Mouse (Mus musculus) ES-CJ7 (cell line): ENCODE results near the gene Papss2.

Source experiments
- DNase-seq: peaks from one replicate; pipeline ENCODE4 v3.0.0; 2011; ENCODE audit warnings: low read depth, low spot score

Papss2 gene

DNA sequence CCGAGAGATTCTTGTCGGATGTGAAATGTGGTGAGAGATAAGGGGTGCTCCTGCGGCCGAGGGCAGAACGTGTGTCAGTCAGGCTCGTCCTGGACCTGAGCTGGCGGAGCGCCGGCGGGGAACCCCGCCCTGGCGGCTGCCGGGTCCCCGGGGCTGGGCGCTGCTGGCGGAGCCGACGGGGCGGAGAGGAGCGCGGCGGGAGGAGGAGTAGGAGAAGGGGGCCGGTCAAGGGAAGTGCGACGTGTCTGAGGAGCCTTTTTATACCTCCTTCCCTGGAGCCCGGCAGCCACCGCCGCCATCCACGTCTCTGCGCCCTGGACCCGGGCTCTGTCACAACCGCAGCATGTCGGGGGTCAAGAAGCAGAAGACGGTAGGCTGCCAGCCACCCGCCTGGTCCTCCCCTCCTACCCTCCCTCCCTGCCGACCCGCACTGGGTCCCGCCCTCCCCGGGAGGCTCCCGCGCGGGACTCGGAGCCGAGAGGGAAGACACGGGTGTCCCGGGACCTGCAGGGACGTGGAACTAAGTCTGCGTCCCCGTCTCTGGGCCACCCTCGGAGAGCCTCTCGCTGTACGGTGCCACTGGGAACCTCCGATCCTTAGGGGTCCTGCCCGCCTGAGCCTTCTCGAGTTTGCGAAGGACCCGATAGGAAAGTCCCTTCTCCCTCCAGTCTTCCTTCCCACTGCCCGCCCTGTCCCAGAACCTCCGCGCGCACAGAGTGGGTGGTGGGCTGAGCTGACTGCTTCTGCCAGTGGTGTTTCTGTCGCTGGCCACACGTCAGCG, at the start of gene Papss2:
Papss2 (plus strand) TSS at position 285 of the 781 bp plus-strand sequence.
- peak; percentile 34 for DNase-seq

DNA sequence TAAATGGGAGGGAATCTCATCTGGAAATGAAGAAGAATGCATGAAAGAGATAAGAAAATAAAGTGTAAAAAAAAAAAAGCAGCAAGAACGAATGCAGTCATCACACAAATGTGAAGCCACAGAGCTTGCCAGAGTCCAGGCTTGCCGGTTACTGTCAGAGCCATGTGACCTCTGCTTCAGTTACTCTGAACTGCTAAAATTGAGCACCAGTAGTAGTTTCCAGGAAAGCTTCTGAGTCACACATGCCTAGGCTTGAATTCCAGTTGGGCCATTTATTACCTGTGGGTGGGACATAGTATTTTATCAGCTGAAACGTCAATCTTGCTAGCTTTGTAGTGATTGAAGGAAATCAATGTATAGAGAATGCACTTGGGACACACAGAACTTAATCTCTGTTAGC, 48.2 kb upstream of the Papss2 start:
- no peak for DNase-seq

DNA sequence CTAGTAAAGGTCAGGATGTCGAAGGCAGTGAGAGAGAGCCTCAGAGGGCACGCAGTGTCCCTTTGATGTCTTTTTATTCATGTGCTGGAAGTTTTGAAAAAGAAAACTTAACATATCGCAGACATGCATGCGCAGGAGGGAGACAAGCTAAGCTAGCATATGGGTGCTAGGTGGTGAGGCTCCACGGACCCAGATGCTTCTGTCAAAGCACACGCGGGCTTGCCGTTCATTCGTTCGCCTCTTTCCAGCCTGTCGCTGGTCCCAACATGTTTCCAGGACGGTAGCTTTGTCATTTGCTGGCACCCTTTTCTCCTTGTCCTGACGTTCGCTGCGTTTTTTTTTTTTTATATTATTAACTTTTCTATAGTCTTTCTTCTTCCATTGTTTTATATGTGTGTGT, 47.4 kb upstream of the Papss2 start:
- no peak for DNase-seq

DNA sequence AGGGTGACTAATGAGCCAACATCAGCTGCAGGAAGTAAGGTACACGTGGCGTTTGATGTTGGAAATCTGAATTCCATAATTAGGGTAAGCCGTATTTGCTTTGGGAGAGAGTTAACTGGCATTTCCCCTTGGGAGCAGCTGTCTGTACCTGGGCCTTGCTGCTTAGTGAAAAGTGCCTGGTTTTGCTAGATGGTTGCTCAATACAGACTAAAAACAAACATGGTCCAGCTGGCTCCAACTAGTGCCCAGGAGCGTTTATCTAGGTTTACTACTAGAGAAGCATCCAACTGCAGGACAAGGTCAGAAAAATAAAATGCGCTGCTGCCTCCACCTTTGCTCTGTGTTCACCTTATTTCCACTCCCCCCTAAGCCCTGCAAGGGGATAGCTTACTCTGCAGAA, 45.1 kb upstream of the Papss2 start:
- DNase-seq = no peak

DNA sequence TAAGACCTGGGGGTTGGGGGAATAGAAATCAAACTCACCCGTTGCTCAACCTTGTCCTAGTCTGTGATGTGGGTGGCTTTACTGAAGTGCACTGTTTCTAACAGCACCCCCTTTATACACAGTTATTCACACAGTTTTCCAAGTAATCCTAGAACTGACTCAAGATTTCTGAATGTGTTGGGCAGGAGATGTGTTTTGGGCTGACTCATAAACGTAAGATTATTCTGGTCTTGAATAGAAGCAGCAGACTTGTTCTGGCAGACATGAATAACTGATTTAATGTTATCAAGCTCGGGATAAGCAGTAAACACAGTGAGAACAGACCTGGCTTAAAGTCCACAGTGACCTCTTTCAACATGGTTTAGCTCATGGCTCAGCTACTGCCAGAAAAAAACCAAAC, 44.1 kb upstream of the Papss2 start:
- no peak for DNase-seq

DNA sequence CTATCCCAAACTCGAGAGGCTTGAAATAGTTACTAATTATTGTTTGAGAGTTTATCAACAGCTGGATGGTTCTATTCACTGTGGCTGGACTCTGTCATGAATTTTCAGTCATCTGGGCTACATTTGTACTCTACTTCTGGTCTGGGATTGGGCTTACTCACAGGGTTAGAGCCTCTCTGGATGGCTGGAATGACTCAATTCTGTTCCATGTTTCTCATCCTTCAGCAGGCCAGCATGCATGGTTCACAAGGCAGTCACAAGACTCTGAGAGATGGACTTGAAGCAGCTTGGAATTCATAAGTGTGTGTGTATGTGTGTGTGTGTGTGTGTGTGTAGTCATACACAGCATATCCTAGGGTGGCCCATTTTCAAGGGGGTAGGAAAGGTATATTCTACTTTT, 43.5 kb upstream of the Papss2 start:
- no peak for DNase-seq

DNA sequence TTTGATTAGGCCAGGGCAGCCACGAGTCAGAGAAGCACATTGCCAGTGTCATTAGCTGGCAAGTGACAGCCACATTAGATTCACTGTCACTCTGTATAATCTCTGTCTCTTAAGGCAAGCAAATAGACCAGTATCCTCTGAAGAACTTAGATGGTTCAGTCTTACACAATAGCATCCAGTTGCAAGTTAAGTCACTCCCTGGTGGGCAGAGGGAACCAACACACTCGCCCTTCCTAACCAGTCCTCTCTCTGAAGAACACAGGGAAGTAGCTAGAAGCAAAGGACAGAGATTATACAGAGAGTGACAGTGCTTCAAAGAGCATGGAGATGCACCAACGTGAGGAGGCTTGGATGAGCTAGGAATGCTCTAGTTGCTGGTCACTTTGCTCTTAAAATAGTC, 42.3 kb upstream of the Papss2 start:
- DNase-seq = no peak

DNA sequence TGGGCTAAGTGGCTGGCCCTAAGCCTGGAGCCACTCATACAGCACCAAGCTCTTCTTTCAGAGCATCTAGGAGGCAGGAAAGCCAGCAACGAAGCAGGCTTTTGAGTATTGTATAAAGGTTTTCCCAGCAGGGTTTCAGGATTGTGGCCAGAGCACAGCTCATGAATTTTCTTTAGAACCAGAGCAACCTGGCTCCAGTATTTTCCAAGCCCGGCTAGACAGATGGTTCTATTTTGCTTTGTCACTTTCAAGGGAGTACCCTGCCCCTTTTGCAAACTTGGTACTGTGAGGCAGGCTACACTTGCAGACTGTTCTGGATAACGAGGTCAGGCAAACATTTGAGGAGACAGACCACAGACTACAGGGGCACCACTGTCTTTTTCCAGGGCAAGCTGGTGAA, 40.3 kb upstream of the Papss2 start:
- no peak for DNase-seq

DNA sequence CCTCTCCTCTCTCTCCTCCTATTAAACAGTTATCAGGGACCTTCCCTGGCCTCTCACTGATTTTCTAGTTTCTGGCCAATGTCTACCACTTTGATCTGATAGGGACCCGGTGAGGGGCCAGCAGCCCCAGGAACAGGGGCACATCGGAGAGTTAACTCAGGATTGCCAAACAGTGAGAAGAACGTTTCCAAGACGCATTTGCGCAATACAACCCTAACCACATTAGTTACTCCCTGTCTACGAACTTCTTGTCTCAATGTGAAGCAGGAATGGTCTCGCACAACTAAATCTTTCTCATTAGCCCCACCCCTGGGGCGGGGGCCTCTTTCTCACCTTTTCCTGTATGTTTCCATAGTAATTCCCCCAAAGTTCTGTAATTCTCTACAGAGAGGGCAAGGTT, 28.6 kb upstream of the Papss2 start:
- DNase-seq = no peak

DNA sequence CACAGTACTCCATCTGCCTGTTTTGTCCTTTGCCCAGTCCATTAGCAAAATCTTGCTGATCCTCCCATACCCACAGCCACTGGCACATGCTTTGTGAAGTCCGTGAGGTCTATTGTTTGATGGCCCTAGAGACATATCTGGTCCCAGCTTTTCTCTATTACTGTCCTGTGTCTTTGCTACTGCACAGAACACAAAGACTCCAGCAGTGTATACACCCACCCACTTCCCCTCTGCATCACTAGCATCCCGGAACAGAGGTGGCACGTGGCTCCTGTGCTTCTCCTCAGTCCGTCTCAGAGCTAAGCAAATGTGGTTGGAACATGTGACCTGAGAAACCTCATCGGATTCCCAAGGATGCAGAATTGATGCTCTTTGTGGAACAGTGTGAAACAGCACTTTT, 28.1 kb upstream of the Papss2 start:
- no peak for DNase-seq

DNA sequence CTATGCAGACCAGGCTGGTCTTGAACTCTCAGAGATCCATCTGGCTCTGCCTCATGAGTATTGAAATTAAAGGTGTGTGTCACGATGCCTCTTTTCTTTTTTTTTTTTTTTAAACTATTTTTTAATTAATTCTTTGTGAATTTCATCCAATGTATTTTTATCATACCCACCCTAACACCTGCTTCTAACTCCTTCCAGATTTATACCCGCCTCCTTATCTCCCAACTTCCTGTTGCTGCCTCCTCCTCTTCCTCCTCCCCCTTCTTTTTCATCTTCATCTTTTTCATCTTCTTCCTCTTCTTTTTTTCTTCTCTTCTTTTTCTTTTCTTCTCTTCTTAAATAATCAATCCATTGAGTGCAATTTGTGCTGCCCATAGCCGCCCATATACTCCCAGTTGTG, 27.1 kb upstream of the Papss2 start:
- no peak for DNase-seq

DNA sequence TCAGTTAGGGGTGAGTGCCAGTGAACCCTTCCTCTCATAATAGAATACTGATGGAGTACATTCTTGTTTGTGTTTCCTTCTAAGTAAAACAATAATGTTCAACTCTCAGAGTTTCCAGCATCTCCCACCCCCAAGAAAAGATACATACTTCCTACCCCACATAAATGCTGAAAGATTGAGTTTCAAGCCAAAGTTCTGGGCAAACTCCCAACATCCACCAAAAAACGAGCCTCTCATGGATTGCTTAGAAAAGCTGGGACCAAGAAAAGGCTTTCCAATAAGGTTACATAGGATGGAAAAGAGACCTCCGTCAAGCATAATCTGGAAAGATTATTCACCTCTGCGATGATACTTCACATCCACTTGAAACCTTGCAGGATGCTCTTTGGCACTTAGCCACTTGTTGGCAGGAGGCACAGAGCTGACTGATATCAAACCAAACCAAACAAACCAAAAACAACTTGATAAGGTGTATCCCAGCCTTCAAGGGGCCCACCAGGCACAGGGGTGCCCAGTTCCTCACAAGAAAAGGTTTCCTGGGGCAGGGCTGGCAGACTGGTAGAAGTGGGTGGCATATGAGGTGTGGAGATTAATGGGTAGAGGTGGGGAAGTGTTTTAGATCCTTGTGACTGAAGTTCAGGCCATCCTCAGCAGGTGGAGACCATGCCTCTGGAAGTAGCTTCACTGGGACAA, 26.5 kb upstream of the Papss2 start:
- no peak for DNase-seq

DNA sequence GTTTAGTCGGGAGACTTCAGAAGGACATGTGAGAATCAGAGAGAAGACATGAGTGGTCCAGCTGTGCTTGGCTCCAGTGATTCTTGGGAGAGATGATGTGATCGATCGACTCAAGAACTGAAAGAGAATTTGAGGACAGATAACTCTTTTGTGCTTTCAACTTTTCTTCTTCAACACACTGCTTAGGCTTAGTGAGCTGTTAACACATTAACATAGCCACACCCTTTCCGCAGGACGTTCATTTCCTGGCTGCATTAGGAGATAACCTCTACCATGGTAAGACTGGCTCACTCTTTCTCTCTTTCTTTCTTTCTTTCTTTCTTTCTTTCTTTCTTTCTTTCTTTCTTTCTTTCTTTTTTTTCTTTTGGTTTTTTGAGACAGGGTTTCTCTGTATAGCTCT, 25.9 kb upstream of the Papss2 start:
- no peak for DNase-seq

DNA sequence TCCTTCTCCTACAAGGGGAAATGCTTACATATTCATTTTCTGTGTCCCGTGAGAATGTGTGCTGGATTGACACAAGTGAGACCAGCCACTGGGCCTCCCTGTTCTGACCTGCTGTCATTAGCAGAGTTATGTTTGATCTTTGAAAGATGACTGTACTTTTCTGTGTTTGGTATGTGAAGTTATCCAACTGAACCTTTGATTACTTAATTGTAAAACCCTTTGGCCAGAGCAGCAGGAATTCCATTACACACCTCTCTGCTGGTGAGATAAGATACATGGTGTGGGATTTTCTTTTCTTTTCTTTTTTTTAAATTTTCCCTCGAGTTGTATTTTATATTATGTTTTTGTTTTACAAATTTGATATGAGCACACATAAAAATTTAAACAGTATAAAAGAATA, 23.4 kb upstream of the Papss2 start:
- no peak for DNase-seq

DNA sequence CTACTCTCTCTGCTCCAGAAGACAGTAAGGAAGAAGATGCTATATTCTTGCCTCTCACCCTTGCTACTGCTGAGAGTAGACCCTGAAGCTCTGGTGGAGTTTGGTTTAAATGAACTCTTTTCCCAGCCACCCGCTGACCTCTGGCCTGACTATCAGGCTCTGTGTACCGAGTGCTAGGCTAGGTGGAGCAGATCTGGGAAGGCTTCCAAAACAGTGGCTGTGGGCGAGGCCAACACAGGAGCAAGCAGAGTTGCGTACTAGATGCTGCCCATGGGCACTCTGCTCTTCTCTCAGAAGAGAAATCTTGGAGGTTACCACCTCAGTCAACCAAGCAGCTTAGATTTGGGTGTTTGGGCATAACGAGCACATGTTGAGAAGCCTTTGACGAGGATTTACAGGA, 22.3 kb upstream of the Papss2 start:
- DNase-seq = no peak

DNA sequence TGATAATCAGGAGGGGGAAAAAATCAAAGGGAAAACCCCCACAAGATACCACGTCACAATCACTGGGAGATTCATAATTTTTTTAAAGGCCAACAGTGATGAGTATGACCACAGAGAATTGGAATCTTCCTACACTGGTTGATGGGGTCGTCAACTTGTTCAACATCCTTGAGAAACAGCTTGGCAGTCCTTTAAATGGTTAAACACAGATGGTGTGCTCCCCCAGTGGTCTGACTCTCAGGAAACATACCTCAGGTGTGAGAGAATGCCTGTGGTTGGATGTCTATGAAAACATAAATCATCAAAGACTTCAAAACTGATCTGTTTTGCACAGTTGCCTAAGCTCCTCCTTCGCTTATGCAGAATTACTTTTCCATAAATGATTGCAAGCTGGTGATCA, 20.7 kb upstream of the Papss2 start:
- no peak for DNase-seq

DNA sequence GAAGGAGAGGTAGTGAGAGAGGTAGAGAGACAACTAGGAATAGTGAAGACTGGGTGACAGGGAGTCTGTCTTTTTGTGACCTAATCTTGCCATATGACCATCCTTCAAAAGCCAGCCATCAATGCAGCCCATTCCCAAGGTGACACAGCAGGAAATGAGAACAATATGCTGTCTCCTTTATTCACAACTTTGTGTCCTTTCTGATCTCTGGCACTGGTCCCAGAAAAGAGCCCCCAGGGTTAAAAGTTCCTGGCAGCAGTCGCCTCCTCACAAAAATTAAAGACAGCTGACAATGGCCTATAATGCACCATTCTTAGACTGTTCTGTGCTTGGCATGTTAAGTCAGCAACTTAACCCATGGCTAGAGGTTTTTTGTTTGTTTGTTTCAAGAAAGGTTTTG, 17.8 kb upstream of the Papss2 start:
- no peak for DNase-seq

DNA sequence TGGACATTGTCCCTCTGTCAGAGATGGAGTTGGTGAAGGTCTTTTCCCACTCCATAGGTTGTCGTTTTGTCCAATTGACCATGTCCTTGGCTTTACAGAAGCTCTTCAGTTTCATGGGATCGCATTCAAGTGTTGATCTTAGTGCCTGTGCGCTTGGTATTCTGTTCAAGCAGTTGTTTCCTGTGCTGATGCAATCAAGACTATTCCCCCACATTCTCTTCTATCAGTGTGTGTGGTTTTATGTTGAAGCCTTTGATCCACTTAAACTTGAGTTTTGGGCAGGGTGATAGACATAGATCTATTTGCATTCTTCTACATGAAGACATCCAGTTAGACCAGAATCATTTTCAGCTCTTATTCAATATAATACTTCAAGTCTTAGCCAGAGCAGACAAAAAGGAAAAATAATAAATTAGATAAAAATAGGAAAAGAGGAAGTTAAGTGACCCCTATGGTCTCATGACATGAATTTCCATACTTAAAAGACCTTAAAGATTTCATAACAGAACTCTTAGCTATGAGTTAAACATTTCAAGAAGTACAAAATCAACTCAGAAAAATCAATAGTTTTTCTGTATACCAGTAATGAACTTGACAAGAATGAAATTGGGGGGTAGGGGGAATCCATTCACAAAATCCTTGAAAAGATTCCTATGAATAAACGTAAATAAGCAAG, 12.4 kb upstream of the Papss2 start:
- no peak for DNase-seq

DNA sequence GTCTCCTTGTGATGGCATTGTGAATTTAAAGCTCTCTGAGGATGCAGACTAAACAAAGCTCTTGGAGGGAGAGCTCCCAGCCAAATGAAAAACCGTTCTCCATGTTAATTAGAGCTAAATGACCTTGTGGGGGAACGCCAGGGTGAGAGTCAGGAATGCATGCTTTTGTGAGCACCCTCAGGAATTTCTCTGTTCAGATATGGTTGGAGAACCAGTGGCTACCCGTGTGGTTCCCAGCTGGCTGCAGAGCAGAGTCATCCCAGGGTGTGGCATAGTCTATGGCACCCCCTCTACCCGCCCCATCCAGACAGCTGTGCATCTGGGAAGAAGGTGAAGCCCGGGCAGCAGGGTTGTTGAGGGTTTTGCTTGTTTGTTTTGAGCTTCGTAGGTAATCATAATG, 7.9 kb upstream of the Papss2 start:
- peak; percentile 48 for DNase-seq

DNA sequence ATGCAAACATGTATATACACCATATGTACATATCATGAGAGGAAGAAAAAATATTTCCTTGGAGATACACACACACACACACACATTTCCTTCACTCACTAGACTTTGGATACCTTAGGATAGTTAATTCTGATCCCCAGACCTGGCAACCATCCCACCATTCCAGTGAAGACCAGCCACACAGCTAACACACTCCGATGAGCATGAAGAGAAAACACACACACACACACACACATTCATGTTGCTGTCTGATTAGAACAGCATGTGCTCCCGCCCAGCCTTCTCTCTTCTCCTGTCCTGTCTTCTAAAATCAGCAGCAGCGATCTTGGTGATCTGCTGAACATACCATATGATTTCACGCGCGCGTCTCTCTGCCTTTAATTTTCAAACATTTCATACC, 2.8 kb upstream of the Papss2 start:
- no peak for DNase-seq

DNA sequence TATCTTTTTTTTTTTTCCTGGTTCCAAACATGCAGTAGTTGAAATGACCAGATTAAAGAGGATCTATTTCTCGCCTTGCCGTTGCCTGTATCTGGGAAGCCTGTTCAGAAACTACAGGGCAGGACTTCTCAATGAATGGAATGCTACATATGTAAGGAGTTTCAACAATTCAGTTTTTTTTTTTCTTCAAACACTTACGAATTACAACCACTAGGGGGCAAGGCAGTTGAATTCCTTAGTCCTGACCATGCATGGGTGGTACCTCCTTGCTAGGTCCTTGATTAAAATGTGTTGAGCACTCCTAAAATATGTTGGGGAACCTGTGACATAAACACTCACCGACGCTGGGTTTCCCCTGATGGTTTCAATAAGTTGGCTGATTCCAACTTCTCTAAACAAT, 1.7 kb upstream of the Papss2 start:
- peak; percentile 66 for DNase-seq

DNA sequence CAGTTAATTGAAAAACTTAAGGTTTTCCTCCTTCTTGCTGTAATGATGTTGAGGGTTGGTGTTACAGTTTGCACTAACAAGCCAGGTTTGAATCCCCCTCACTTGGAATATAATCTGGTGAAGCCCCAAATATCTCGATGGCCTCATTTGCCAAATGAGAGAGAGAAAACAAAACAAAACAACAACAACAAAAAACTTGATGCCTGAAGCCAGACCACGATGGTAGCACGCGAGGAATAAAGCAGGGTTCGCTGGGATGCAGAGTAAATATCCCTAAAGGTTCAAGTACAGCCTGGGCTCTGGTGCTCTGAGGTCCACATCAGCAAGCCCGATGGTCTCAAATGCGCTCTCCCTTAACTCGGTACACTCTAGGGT, 472 bp upstream of the Papss2 start:
- peak; percentile 26 for DNase-seq

DNA sequence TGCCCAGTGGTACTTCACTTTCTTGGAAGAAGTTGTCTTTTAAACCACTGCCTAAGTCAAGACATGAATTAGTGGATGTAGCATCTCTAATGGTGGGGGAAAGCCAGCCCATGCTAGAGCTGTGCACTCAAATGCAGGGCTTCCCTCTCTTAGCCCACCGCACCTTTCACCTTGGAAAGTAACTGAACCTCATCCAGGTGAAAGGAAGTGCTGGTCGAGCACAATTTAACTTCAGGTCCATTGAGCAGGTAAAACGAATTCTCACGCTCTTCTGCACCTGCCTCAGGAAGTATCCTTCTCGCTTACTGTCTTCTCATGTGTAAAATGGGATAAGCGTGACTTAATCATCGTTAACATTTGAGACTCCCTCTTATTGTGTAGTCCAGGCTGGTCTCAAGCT, 3.4 kb downstream of the Papss2 start:
- DNase-seq = no peak
